Mouse (Mus musculus) kidney, adult 2 months (tissue): ENCODE measurements around the gene Kalrn. TPM values are rescaled to one million over a fixed set of nuclear protein-coding genes. Genes with fewer than 3 reads are reported as not detected.

ENCODE experiments used
- DNase-seq: peaks from one replicate; pipeline ENCODE4 v3.0.0; 2021
- H3K27ac ChIP-seq: fragments of 200-500 bp; 2 replicates; pipeline ENCODE4 v1.5.1; 2012; ENCODE audit warnings: low read depth, low read length, control low read depth, inconsistent platforms; ENCODE audit not compliant: insufficient read depth
- H3K27me3 ChIP-seq: fragments of 200-500 bp; replicated peaks from 2 replicates; pipeline ENCODE4 v1.6.1; 2012; ENCODE audit warnings: mild to moderate bottlenecking, moderate library complexity, low read length, inconsistent platforms; ENCODE audit not compliant: control insufficient read depth, insufficient read depth
- H3K36me3 ChIP-seq: fragments of 200-500 bp; 2 replicates; pipeline ENCODE4 v1.6.1; 2012; ENCODE audit warnings: mild to moderate bottlenecking, moderate library complexity, low read length, inconsistent platforms; ENCODE audit not compliant: control insufficient read depth, insufficient read depth
- H3K4me1 ChIP-seq: fragments of 200-500 bp; 2 replicates; pipeline ENCODE4 v1.6.1; 2011; ENCODE audit warnings: low read length; ENCODE audit not compliant: control insufficient read depth, insufficient read depth
- H3K4me3 ChIP-seq: fragments of 200-500 bp; 2 replicates; pipeline ENCODE4 v1.5.1; 2011; ENCODE audit warnings: mild to moderate bottlenecking, low read depth, low read length, control low read depth; ENCODE audit not compliant: insufficient read depth
- CTCF ChIP-seq: fragments of 200-500 bp; conservative IDR thresholded peaks from 2 replicates; pipeline ENCODE4 v1.5.1; 2011; ENCODE audit warnings: low read depth, mild to moderate bottlenecking, control low read depth, low read length, moderate library complexity, mixed read lengths; ENCODE audit not compliant: insufficient read depth, insufficient read length
- POLR2A ChIP-seq: fragments of 200-500 bp; IDR thresholded peaks from one replicate; pipeline ENCODE4 v1.6.1; 2011; ENCODE audit warnings: low read depth, low read length, control low read depth
- WGBS: fragments of 180-500 bp; shearing (Covaris S2); methylation state at CpG from one replicate; pipeline ENCODE4 v1.1.7; 2018; 5-methylcytosine and 5-hydroxymethylcytosine counted together
- polyA plus RNA-seq: library from polyadenylated mRNA; depleted of rRNA; stranded (reverse); fragments of >200 nt; gene quantifications from 2 replicates; pipeline ENCODE4 v1.2.3, GENCODE M21; 2012

The Kalrn gene
- polyA plus RNA-seq, 1 experiment = 8.6 TPM

GRCm38 (mm10) chr16:34327890-34328289 is 245.4 kb downstream of the Kalrn start:
- Histone ChIP-seq H3K4me3 (no peak overlapping the region), H3K4me1 (peaks cover 23% of the 10 kb centered on the region), H3K27ac (no peak overlapping the region), H3K27me3 (no peaks in the 10 kb centered on the region), H3K36me3 (no peaks in the 10 kb centered on the region)
- no peak for TF ChIP-seq POLR2A
- no peak for DNase-seq
- 74% methylated on average over 5 of the region's 5 CpGs for WGBS

GRCm38 (mm10) chr16:34325869-34326268 is 247.5 kb downstream of the Kalrn start:
- H3K4me3 ChIP-seq = no peak overlapping the region
- H3K36me3 ChIP-seq = no peaks in the 10 kb centered on the region
- H3K27me3 ChIP-seq = no peaks in the 10 kb centered on the region
- H3K4me1 ChIP-seq = peaks cover 23% of the 10 kb centered on the region
- H3K27ac ChIP-seq = peak overlapping the region; percentile 69
- TF ChIP-seq CTCF = no peak
- no peak for TF ChIP-seq POLR2A
- 40% methylated on average over 3 of the region's 3 CpGs for WGBS
- peak; percentile 79 for DNase-seq

- Histone ChIP-seq H3K4me1 (peaks cover 23% of the 10 kb centered on the region), H3K27ac (peak overlapping the region; percentile 66), H3K27me3 (no peaks in the 10 kb centered on the region), H3K36me3 (no peaks in the 10 kb centered on the region), H3K4me3 (no peak overlapping the region)
- WGBS = 72% methylated on average over 4 of the region's 4 CpGs
- TF ChIP-seq CTCF = no peak
- no peak for TF ChIP-seq POLR2A
- DNase-seq = peak; percentile 55
Measured at GRCm38 (mm10) chr16:34325161-34325560, 248.2 kb downstream of the Kalrn start.

GRCm38 (mm10) chr16:34324735-34325134 is 248.6 kb downstream of the Kalrn start:
- H3K27ac ChIP-seq = peak overlapping the region; percentile 22
- TF ChIP-seq CTCF = no peak
- no peak for TF ChIP-seq POLR2A
- WGBS = 45% methylated on average over 3 of the region's 3 CpGs
- DNase-seq = peak; percentile 81
- no peak overlapping the region for H3K4me3 ChIP-seq
- H3K27me3 ChIP-seq = no peaks in the 10 kb centered on the region
- no peaks in the 10 kb centered on the region for H3K36me3 ChIP-seq
- H3K4me1 ChIP-seq = peaks cover 23% of the 10 kb centered on the region

GRCm38 (mm10) chr16:34323496-34323895 is 249.8 kb downstream of the Kalrn start:
- DNase-seq = no peak
- Histone ChIP-seq H3K4me3 (no peak overlapping the region), H3K4me1 (peaks cover 23% of the 10 kb centered on the region), H3K36me3 (no peaks in the 10 kb centered on the region), H3K27me3 (no peaks in the 10 kb centered on the region), H3K27ac (no peak overlapping the region; the same call in 1 of the 2 replicates)
- TF ChIP-seq POLR2A (no peak), CTCF (no peak)
- 28% methylated on average over 1 of the region's 1 CpGs for WGBS

GRCm38 (mm10) chr16:34322546-34322945 is 250.8 kb downstream of the Kalrn start:
- Histone ChIP-seq H3K27ac (no peak overlapping the region), H3K27me3 (no peaks in the 10 kb centered on the region), H3K36me3 (no peaks in the 10 kb centered on the region), H3K4me3 (no peak overlapping the region), H3K4me1 (peaks cover 23% of the 10 kb centered on the region)
- WGBS = 37% methylated on average over 4 of the region's 4 CpGs
- DNase-seq = peak; percentile 59
- TF ChIP-seq POLR2A (no peak), CTCF (peak; percentile 75)

- no peak for DNase-seq
- peaks cover 23% of the 10 kb centered on the region for H3K4me1 ChIP-seq
- 83% methylated on average over 4 of the region's 4 CpGs for WGBS
- H3K36me3 ChIP-seq = no peaks in the 10 kb centered on the region
- no peak for TF ChIP-seq CTCF
- TF ChIP-seq POLR2A = no peak
- H3K27me3 ChIP-seq = no peaks in the 10 kb centered on the region
- H3K4me3 ChIP-seq = no peak overlapping the region
- H3K27ac ChIP-seq = no peak overlapping the region
Measured at GRCm38 (mm10) chr16:34321066-34321790, 252.1 kb downstream of the Kalrn start.
